Mouse (Mus musculus): ENCODE data around the gene Banf2.

Banf2 gene

GRCm38 (mm10) chr2:144032664-144033063 lies at the start of gene Banf2:
Gene Banf2 (plus strand): TSS chr2:144033059.
- no peak for DNase-seq (ENCODE audit: low spot score)

- no peak for DNase-seq (ENCODE audit: low spot score)
Measured at GRCm38 (mm10) chr2:143983482-143983881, 49.4 kb upstream of the Banf2 start.

- no peak for DNase-seq (ENCODE audit: low spot score)
Measured at GRCm38 (mm10) chr2:143987485-143987884, 45.4 kb upstream of the Banf2 start.

- no peak for DNase-seq (ENCODE audit: low spot score)
Measured at GRCm38 (mm10) chr2:143988016-143988415, 44.8 kb upstream of the Banf2 start.

GRCm38 (mm10) chr2:143990997-143991396 lies 41.9 kb upstream of the Banf2 start:
- no peak for DNase-seq (ENCODE audit: low spot score)

GRCm38 (mm10) chr2:143991964-143992672 lies 40.7 kb upstream of the Banf2 start:
- no peak for DNase-seq (ENCODE audit: low spot score)

GRCm38 (mm10) chr2:143992977-143993376 lies 39.9 kb upstream of the Banf2 start:
- no peak for DNase-seq (ENCODE audit: low spot score)

- no peak for DNase-seq (ENCODE audit: low spot score)
Measured at GRCm38 (mm10) chr2:144002229-144002984, 30.5 kb upstream of the Banf2 start.

GRCm38 (mm10) chr2:144003544-144003943 lies 29.3 kb upstream of the Banf2 start:
- no peak for DNase-seq (ENCODE audit: low spot score)

GRCm38 (mm10) chr2:144005166-144005955 lies 27.5 kb upstream of the Banf2 start:
- no peak for DNase-seq (ENCODE audit: low spot score)

GRCm38 (mm10) chr2:144006686-144007085 lies 26.2 kb upstream of the Banf2 start:
- no peak for DNase-seq (ENCODE audit: low spot score)

GRCm38 (mm10) chr2:144007211-144007610 lies 25.6 kb upstream of the Banf2 start:
- DNase-seq (ENCODE audit: low spot score), result no peak

- no peak for DNase-seq (ENCODE audit: low spot score)
Measured at GRCm38 (mm10) chr2:144009081-144009480, 23.8 kb upstream of the Banf2 start.

- DNase-seq (ENCODE audit: low spot score), result peak; percentile 92
Measured at GRCm38 (mm10) chr2:144009551-144010281, 23.1 kb upstream of the Banf2 start.

GRCm38 (mm10) chr2:144010282-144011044 lies 22.4 kb upstream of the Banf2 start:
- DNase-seq (ENCODE audit: low spot score), result peak; percentile 87

GRCm38 (mm10) chr2:144011080-144011551 lies 21.7 kb upstream of the Banf2 start, which contains the start of gene Rrbp1:
Gene Rrbp1 (minus strand): TSS chr2:144011263.
- peak; percentile 100 for DNase-seq (ENCODE audit: low spot score)

GRCm38 (mm10) chr2:144014051-144014450 lies 18.8 kb upstream of the Banf2 start:
- no peak for DNase-seq (ENCODE audit: low spot score)

- no peak for DNase-seq (ENCODE audit: low spot score)
Measured at GRCm38 (mm10) chr2:144014481-144014880, 18.4 kb upstream of the Banf2 start.

- no peak for DNase-seq (ENCODE audit: low spot score)
Measured at GRCm38 (mm10) chr2:144015861-144016260, 17.0 kb upstream of the Banf2 start.

- no peak for DNase-seq (ENCODE audit: low spot score)
Measured at GRCm38 (mm10) chr2:144019971-144020370, 12.9 kb upstream of the Banf2 start.

GRCm38 (mm10) chr2:144022441-144022840 lies 10.4 kb upstream of the Banf2 start:
- DNase-seq (ENCODE audit: low spot score), result no peak

Measured in yolk sac, embryonic 10.5 days (tissue).